Comparison of ENCODE assay signal across 34 mouse cellular contexts in the genomic region with DNA sequence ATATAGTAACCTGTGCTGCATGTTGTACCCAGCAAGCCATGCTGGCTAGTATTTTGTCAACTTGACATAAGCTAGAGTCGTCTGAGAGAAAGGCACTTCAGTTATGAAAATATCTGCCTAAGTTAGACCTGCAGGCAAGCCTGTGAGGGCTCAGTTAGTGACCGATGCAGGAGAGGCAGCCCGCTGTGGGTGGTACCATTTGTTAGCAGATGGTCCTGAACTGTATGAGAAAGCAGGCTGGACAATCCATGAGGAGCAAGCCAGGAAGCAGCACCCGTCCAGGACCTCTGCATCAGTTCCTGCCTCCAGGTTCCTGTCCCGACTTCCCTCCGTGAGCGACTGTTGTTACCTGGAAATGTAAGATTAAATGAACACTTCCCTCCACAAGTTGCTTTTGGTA.
"Had no signal": no experiment of that assay in that cellular context is flagged by ENCODE, and none has a peak within 500 bp of the region (broad histone marks: within the 10 kb centered on the region; RNA-seq: fewer than 3 reads in every experiment).

No protein-coding gene starts in this region.

- H3K4me2 ChIP-seq: heart, embryonic 12.5 days; heart, embryonic 13.5 days; heart, embryonic 15.5 days; hindbrain, embryonic 12.5 days; hindbrain, embryonic 13.5 days; hindbrain, embryonic 14.5 days; hindbrain, embryonic 15.5 days; intestine, embryonic 15.5 days; kidney, embryonic 15.5 days had no signal

- H3K9me3 ChIP-seq: heart, embryonic 10.5 days; heart, embryonic 12.5 days; heart, embryonic 13.5 days; heart, embryonic 15.5 days; hindbrain, embryonic 10.5 days; hindbrain, embryonic 12.5 days; hindbrain, embryonic 13.5 days; hindbrain, embryonic 15.5 days; intestine, embryonic 15.5 days; kidney, embryonic 15.5 days had no signal

- H3K27me3 ChIP-seq: heart, embryonic 12.5 days; hindbrain, embryonic 12.5 days; hindbrain, embryonic 13.5 days; hindbrain, embryonic 15.5 days; intestine, embryonic 15.5 days had no signal

- ATAC-seq: hindbrain, embryonic 16.5 days; hindbrain, postnatal 0 days; inflammation-experienced regulatory T-cells, adult 6 months; intestine, embryonic 15.5 days; intestine, embryonic 16.5 days; intestine, postnatal 0 days had no signal

- H3K4me1 ChIP-seq: heart, embryonic 15.5 days; intestine, embryonic 15.5 days had no signal

- DNase-seq: heart, postnatal 10 days; heart, postnatal 14 days; heart, postnatal 36 days; heart, postnatal 4 days; kidney, adult 11 months; kidney, adult 18-20 months; kidney, adult 2 months; kidney, adult 8-10 months; kidney, adult 9 months; kidney, postnatal 10 days; kidney, postnatal 14 days; kidney, postnatal 25 days; kidney, postnatal 36 days; kidney, postnatal 4 days; layer of hippocampus, adult 9-11 months; layer of hippocampus, postnatal 36 days had no signal

- H3K4me3 ChIP-seq: heart, embryonic 10.5 days; heart, embryonic 12.5 days; heart, embryonic 13.5 days; heart, embryonic 15.5 days; hindbrain, embryonic 10.5 days; hindbrain, embryonic 12.5 days; hindbrain, embryonic 13.5 days; hindbrain, embryonic 15.5 days; intestine, embryonic 15.5 days; kidney, embryonic 15.5 days; layer of hippocampus, adult 2 months had no signal

- H3K27ac ChIP-seq: heart, embryonic 10.5 days; heart, embryonic 13.5 days; heart, embryonic 15.5 days; hindbrain, embryonic 10.5 days; hindbrain, embryonic 12.5 days; hindbrain, embryonic 13.5 days; hindbrain, embryonic 14.5 days; hindbrain, embryonic 15.5 days; hindbrain, postnatal 0 days; intestine, embryonic 15.5 days; kidney, embryonic 15.5 days; kidney, postnatal 0 days; layer of hippocampus, adult 2 months had no signal

- H3K9ac ChIP-seq: heart, embryonic 12.5 days; heart, embryonic 13.5 days; heart, embryonic 15.5 days; hindbrain, embryonic 12.5 days; hindbrain, embryonic 13.5 days; hindbrain, embryonic 14.5 days; hindbrain, embryonic 15.5 days; intestine, embryonic 15.5 days; kidney, embryonic 15.5 days had no signal

- H3K36me3 ChIP-seq: heart, embryonic 10.5 days; heart, embryonic 12.5 days; heart, embryonic 13.5 days; heart, embryonic 15.5 days; hindbrain, embryonic 10.5 days; hindbrain, embryonic 12.5 days; hindbrain, embryonic 13.5 days; hindbrain, embryonic 15.5 days; intestine, embryonic 15.5 days; kidney, embryonic 15.5 days had no signal
